Mouse (Mus musculus) neutrophil, adult 83 days (primary cell): Measurements from ENCODE around the gene Adora2b. TPM values are rescaled to one million over a fixed set of nuclear protein-coding genes. Genes with fewer than 3 reads are reported as not detected.

Experiments used
- total RNA-seq, 2 experiments: library from RNA; stranded (reverse); gene quantifications; one replicate each; pipeline ENCODE4 v1.2.4; 2023

Adora2b gene
- 1 to 10 TPM; 7.4 to 8.1 TPM for total RNA-seq

GRCm38 (mm10) chr11:62248401-62249244, at the start of gene Adora2b:
Gene Adora2b, plus strand, starts transcription at chr11:62248984.

GRCm38 (mm10) chr11:62280675-62281600, 32.2 kb downstream of the Adora2b start, which contains the start of the genes Zswim7 and Ttc19:
Gene Zswim7, minus strand, starts transcription at chr11:62281375.
Gene Ttc19, plus strand, starts transcription at chr11:62281473.

Other genes starting within 250 kb of the Adora2b start
- gene Zswim7, start 32.4 kb downstream of the Adora2b start, total RNA-seq: 1 to 10 TPM; 2.2 to 3.0 TPM
- 1 to 10 TPM; 5.3 to 6.8 TPM for gene Ttc19, start 32.5 kb downstream of the Adora2b start, total RNA-seq
- 10 to 100 TPM; 10.8 to 11.9 TPM for gene Pigl, start 209.5 kb downstream of the Adora2b start, total RNA-seq
- 100 to 1,000 TPM; 350 to 402 TPM for gene Ncor1, start 209.6 kb downstream of the Adora2b start, total RNA-seq